Mouse (Mus musculus): ENCODE results near the gene Mmp8. TPM values are rescaled to one million over a fixed set of nuclear protein-coding genes. Genes with fewer than 3 reads are reported as not detected.

The Mmp8 gene
- 9.3 and 12.9 TPM in 2 replicates for polyA plus RNA-seq (2015; fragmentation: Nextera tagmentation; extraction: Ambion mirVana)

- peak; percentile 44; the same call in 1 of the 2 replicates for ATAC-seq (ENCODE audit: insufficient read depth, low FRiP score)
- Histone ChIP-seq H3K36me3 (ENCODE audit: control insufficient read depth, insufficient read depth, low read length) (no peaks in the 10 kb centered on the region), H3K4me3 (replicated peaks; ENCODE audit: low read length) (no peak within 1 kb of the TSS), H3K27me3 (ENCODE audit: control insufficient read depth, insufficient read depth, low read length) (no peaks in the 10 kb centered on the region), H3K27ac (ENCODE audit: low read length) (no peak within 1 kb of the TSS), H3K4me2 (ENCODE audit: low read depth, low read length) (no peak within 1 kb of the TSS), H3K9me3 (replicated peaks; ENCODE audit: control insufficient read depth, low read length) (no peaks in the 10 kb centered on the region), H3K4me1 (ENCODE audit: control insufficient read depth, insufficient read depth, low read length) (0 out of 2 replicates have a peak, but pooled peaks cover 2% of the 10 kb centered on the region), H3K9ac (ENCODE audit: low read length) (no peak within 1 kb of the TSS)
- 64% methylated on average over 8 of the region's 8 CpGs for WGBS
These were observed at the start of gene Mmp8 for GRCm38 (mm10) chr9:7558221-7559017. TSS of gene Mmp8 (plus strand) at chr9:7558456.

GRCm38 (mm10) chr9:7509619-7510233 lies 48.5 kb upstream of the Mmp8 start:
- Histone ChIP-seq H3K36me3 (ENCODE audit: control insufficient read depth, insufficient read depth, low read length) (no peaks in the 10 kb centered on the region), H3K4me2 (ENCODE audit: low read depth, low read length) (no peak overlapping the region), H3K9me3 (replicated peaks; ENCODE audit: control insufficient read depth, low read length) (no peaks in the 10 kb centered on the region), H3K4me1 (ENCODE audit: control insufficient read depth, insufficient read depth, low read length) (no peaks in the 10 kb centered on the region), H3K27me3 (ENCODE audit: control insufficient read depth, insufficient read depth, low read length) (no peaks in the 10 kb centered on the region), H3K27ac (ENCODE audit: low read length) (no peak overlapping the region), H3K4me3 (replicated peaks; ENCODE audit: low read length) (no peak overlapping the region), H3K9ac (ENCODE audit: low read length) (no peak overlapping the region)
- 58% methylated on average over 10 of the region's 10 CpGs for WGBS
- ATAC-seq (ENCODE audit: insufficient read depth, low FRiP score): no peak

- no peak for ATAC-seq (ENCODE audit: insufficient read depth, low FRiP score)
- H3K36me3 ChIP-seq (ENCODE audit: control insufficient read depth, insufficient read depth, low read length): no peaks in the 10 kb centered on the region
- no peaks in the 10 kb centered on the region for H3K27me3 ChIP-seq (ENCODE audit: control insufficient read depth, insufficient read depth, low read length)
- no peaks in the 10 kb centered on the region for H3K4me1 ChIP-seq (ENCODE audit: control insufficient read depth, insufficient read depth, low read length)
- 44% methylated on average over 4 of the region's 4 CpGs for WGBS
- no peak overlapping the region for H3K4me2 ChIP-seq (ENCODE audit: low read depth, low read length)
- H3K9me3 ChIP-seq (replicated peaks; ENCODE audit: control insufficient read depth, low read length): no peaks in the 10 kb centered on the region
- no peak overlapping the region for H3K27ac ChIP-seq (ENCODE audit: low read length)
- no peak overlapping the region for H3K9ac ChIP-seq (ENCODE audit: low read length)
- no peak overlapping the region for H3K4me3 ChIP-seq (replicated peaks; ENCODE audit: low read length)
These were observed 40.2 kb upstream of the Mmp8 start for GRCm38 (mm10) chr9:7517944-7518571.

DNA sequence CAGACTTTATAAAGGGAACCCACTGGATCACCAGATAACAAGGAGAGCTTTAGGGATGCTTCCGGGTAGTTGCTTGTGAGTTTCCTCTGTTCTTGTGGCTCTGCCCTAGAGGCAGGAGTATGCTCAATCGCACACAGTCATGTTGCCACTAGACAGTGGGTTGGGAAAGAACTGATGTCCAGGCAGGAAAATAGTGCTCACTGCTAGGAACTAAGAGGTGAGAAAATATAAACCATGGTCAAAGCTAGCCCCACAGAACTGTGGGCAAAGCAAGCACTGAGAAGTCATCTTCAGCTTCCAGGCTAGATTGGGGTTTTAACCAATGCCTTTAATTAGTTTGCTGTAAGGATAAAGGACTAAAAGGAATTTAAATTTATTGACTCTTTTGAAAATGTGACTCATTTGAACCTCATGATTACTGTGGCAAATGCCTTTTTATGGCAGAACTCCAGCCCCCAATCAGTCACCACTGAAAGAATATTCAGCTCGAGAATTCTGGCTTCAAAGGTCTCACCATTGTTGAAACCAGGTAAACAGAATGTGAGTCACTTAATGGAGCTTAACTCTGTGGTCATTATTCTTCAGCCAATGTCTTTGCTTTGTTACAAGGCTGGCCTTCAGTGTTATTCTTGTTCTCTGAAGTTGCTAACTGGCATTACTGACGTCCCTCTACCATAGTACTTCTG lies 31.9 kb upstream of the Mmp8 start:
- no peak overlapping the region for H3K27ac ChIP-seq (ENCODE audit: low read length)
- H3K36me3 ChIP-seq (ENCODE audit: control insufficient read depth, insufficient read depth, low read length): no peaks in the 10 kb centered on the region
- no peaks in the 10 kb centered on the region for H3K27me3 ChIP-seq (ENCODE audit: control insufficient read depth, insufficient read depth, low read length)
- no peaks in the 10 kb centered on the region for H3K9me3 ChIP-seq (replicated peaks; ENCODE audit: control insufficient read depth, low read length)
- ATAC-seq (ENCODE audit: insufficient read depth, low FRiP score): no peak
- H3K4me2 ChIP-seq (ENCODE audit: low read depth, low read length): no peak overlapping the region
- H3K9ac ChIP-seq (ENCODE audit: low read length): no peak overlapping the region
- WGBS: 58% methylated on average over 4 of the region's 4 CpGs
- H3K4me3 ChIP-seq (replicated peaks; ENCODE audit: low read length): no peak overlapping the region
- no peaks in the 10 kb centered on the region for H3K4me1 ChIP-seq (ENCODE audit: control insufficient read depth, insufficient read depth, low read length)

DNA sequence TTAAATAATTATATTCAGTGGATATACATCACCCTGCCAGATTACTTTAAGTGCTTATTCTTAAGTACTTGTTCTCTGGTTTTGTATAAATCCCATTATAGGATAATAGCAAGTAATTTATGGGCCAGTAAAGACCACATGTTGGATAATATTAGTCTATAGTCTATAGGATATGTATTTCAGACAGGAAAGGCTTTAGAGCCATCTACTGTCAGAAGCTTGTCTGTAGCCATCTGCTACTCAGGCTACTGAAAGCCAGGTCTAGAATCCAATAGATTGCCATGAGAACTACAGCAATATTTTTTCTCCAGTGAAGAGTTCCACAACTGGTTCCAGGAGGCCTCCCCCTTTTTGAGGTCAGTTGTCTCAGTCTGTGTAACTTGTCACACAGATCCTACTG lies 15.5 kb upstream of the Mmp8 start:
- no peak for ATAC-seq (ENCODE audit: insufficient read depth, low FRiP score)
- Histone ChIP-seq H3K9me3 (replicated peaks; ENCODE audit: control insufficient read depth, low read length) (no peaks in the 10 kb centered on the region), H3K4me2 (ENCODE audit: low read depth, low read length) (no peak overlapping the region), H3K4me1 (ENCODE audit: control insufficient read depth, insufficient read depth, low read length) (0 out of 2 replicates have a peak, but pooled peaks cover 3% of the 10 kb centered on the region), H3K27ac (ENCODE audit: low read length) (no peak overlapping the region), H3K27me3 (ENCODE audit: control insufficient read depth, insufficient read depth, low read length) (no peaks in the 10 kb centered on the region), H3K36me3 (ENCODE audit: control insufficient read depth, insufficient read depth, low read length) (no peaks in the 10 kb centered on the region), H3K4me3 (replicated peaks; ENCODE audit: low read length) (no peak overlapping the region), H3K9ac (ENCODE audit: low read length) (no peak overlapping the region)

- WGBS: 34% methylated on average over 1 of the region's 1 CpGs
- H3K9ac ChIP-seq (ENCODE audit: low read length): no peak overlapping the region
- H3K27ac ChIP-seq (ENCODE audit: low read length): peak overlapping the region; percentile 49
- no peaks in the 10 kb centered on the region for H3K9me3 ChIP-seq (replicated peaks; ENCODE audit: control insufficient read depth, low read length)
- H3K27me3 ChIP-seq (ENCODE audit: control insufficient read depth, insufficient read depth, low read length): no peaks in the 10 kb centered on the region
- H3K4me1 ChIP-seq (ENCODE audit: control insufficient read depth, insufficient read depth, low read length): 0 out of 2 replicates have a peak, but pooled peaks cover 3% of the 10 kb centered on the region
- no peak overlapping the region for H3K4me3 ChIP-seq (replicated peaks; ENCODE audit: low read length)
- no peaks in the 10 kb centered on the region for H3K36me3 ChIP-seq (ENCODE audit: control insufficient read depth, insufficient read depth, low read length)
- no peak overlapping the region for H3K4me2 ChIP-seq (ENCODE audit: low read depth, low read length)
- ATAC-seq (ENCODE audit: insufficient read depth, low FRiP score): peak; percentile 56
These were observed 13.3 kb upstream of the Mmp8 start for GRCm38 (mm10) chr9:7544923-7545457.

DNA sequence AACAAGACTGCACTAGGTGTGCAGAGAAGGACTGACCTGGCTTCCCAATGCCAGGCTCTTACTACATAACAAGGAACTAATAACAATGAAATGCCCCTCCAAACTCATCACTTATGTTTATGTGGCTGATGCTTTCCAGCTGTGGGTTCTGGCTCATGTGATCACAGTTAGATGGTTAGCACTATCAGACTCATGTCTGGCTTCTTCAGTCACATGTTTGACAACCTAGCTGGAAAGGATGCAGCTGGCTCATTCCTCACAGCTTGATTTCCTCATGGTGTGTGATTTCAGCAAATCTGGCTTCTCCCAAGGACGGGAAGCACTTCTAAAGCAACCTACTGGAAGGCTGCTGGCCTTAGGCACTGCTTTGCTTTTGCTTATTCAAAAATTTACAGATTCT lies 12.8 kb upstream of the Mmp8 start:
- H3K4me1 ChIP-seq (ENCODE audit: control insufficient read depth, insufficient read depth, low read length): 0 out of 2 replicates have a peak, but pooled peaks cover 3% of the 10 kb centered on the region
- WGBS: 33% methylated on average over 1 of the region's 1 CpGs
- H3K4me3 ChIP-seq (replicated peaks; ENCODE audit: low read length): no peak overlapping the region
- H3K36me3 ChIP-seq (ENCODE audit: control insufficient read depth, insufficient read depth, low read length): no peaks in the 10 kb centered on the region
- peak; percentile 92 for ATAC-seq (ENCODE audit: insufficient read depth, low FRiP score)
- H3K27me3 ChIP-seq (ENCODE audit: control insufficient read depth, insufficient read depth, low read length): no peaks in the 10 kb centered on the region
- H3K9me3 ChIP-seq (replicated peaks; ENCODE audit: control insufficient read depth, low read length): no peaks in the 10 kb centered on the region
- H3K9ac ChIP-seq (ENCODE audit: low read length): no peak overlapping the region
- no peak overlapping the region for H3K4me2 ChIP-seq (ENCODE audit: low read depth, low read length)
- H3K27ac ChIP-seq (ENCODE audit: low read length): peak overlapping the region; percentile 49; the same call in 1 of the 2 replicates

GRCm38 (mm10) chr9:7545920-7546319 lies 12.3 kb upstream of the Mmp8 start:
- peak overlapping the region; percentile 9; the same call in 1 of the 2 replicates for H3K27ac ChIP-seq (ENCODE audit: low read length)
- H3K36me3 ChIP-seq (ENCODE audit: control insufficient read depth, insufficient read depth, low read length): no peaks in the 10 kb centered on the region
- WGBS: 83% methylated on average over 7 of the region's 7 CpGs

More at GRCm38 (mm10) chr9:7545920-7546319, 12.3 kb upstream of the Mmp8 start:
- no peaks in the 10 kb centered on the region for H3K27me3 ChIP-seq (ENCODE audit: control insufficient read depth, insufficient read depth, low read length)
- H3K4me1 ChIP-seq (ENCODE audit: control insufficient read depth, insufficient read depth, low read length): 0 out of 2 replicates have a peak, but pooled peaks cover 3% of the 10 kb centered on the region
- no peak overlapping the region for H3K9ac ChIP-seq (ENCODE audit: low read length)
- no peak for ATAC-seq (ENCODE audit: insufficient read depth, low FRiP score)
- H3K9me3 ChIP-seq (replicated peaks; ENCODE audit: control insufficient read depth, low read length): no peaks in the 10 kb centered on the region
- no peak overlapping the region for H3K4me2 ChIP-seq (ENCODE audit: low read depth, low read length)
- no peak overlapping the region for H3K4me3 ChIP-seq (replicated peaks; ENCODE audit: low read length)

All from stomach, embryonic 16.5 days (tissue).